ENCODE assay signal across 16 mouse cellular contexts in genomic region chr15:33969409-33969808, GRCm38 (mm10).
A peak's percentile ranks its signal among the peaks of the same experiment; 100 is the strongest.
DNase-seq lines count a peak whose midpoint lies in the region; TF ChIP-seq lines count a peak whose summit lies in the region.
"Had no signal": no experiment of that assay in that cellular context is flagged by ENCODE, and none has a peak within 500 bp of the region (broad histone marks: within the 10 kb centered on the region; RNA-seq: fewer than 3 reads in every experiment).

No protein-coding gene starts in this region.

- in situ Hi-C loops in CH12.LX (cut with MboI; ENCODE audit: low pct_ligation_motif_present, low pct_unique_long_range_greater_than_20kb, low sequenced_read_pairs) = no loop called here

- H3K4me2 ChIP-seq in CH12.LX (ENCODE audit: insufficient read depth, low read depth, poor library complexity, severe bottlenecking) = peak overlapping the region; percentile 29

- no peaks in the 10 kb centered on the region for H3K36me3 ChIP-seq in CH12.LX (replicated peaks in 1 of 2; ENCODE audit: control insufficient read depth in 1 of 2, insufficient read depth in 1 of 2, low read length in 1 of 2)
- H3K36me3 ChIP-seq: G1E had no signal

- TF ChIP-seq EP300 in CH12.LX (IDR thresholded peaks at IDR 0.05; ENCODE audit: low read length) = peak; percentile 74

- peaks cover 9 to 22% of the 10 kb centered on the region in 2 experiments for H3K4me1 ChIP-seq in CH12.LX (ENCODE audit: control insufficient read depth in 1 of 2, insufficient read depth in 2 of 2)

- H3K79me2 ChIP-seq in CH12.LX (replicated peaks; ENCODE audit: control insufficient read depth, extremely low read depth, insufficient read depth, poor library complexity, severe bottlenecking) = no peaks in the 10 kb centered on the region

- no peak overlapping the region for H3K4me3 ChIP-seq in CH12.LX (replicated peaks in 1 of 3; ENCODE audit: low read depth in 2 of 3, low read length in 2 of 3, poor library complexity in 1 of 3)

- H3K27me3 ChIP-seq in CH12.LX (replicated peaks) = no peaks in the 10 kb centered on the region
- H3K27me3 ChIP-seq: Patski had no signal

- DNase-seq in CH12.LX (ENCODE audit: extremely low read depth) = peak; percentile 82
- no peak for DNase-seq in left cerebral cortex, postnatal 14 days (ENCODE audit: low spot score in 2 of 2)
- DNase-seq: adrenal gland, adult 2 months; adrenal gland, adult 8-10 months; adrenal gland, postnatal 10 days; adrenal gland, postnatal 14 days; adrenal gland, postnatal 25 days; adrenal gland, postnatal 36 days; B cell, adult 2 months; cerebellum, adult 11 months; cerebellum, adult 11-12 months; cerebellum, adult 18-20 months; cerebellum, adult 2 months; cerebellum, adult 8-10 months had no signal

- dilution Hi-C loops in CH12.LX (cut with MboI; ENCODE audit: extremely low pct_ligation_motif_present, extremely low pct_unique_long_range_greater_than_20kb, low sequenced_read_pairs) = no loop called here

- H3K9ac ChIP-seq in CH12.LX (ENCODE audit: insufficient read depth, low read depth) = no peak overlapping the region

- no peak for TF ChIP-seq POLR2A in CH12.LX (IDR thresholded peaks at IDR 0.05; ENCODE audit: low read depth, low read length)

- intact Hi-C loops in left cerebral cortex, postnatal 14 days (cut with DNase I) = no loop called here

- H3K27ac ChIP-seq in CH12.LX (ENCODE audit: insufficient read depth, low read depth) = no peak overlapping the region

- no peaks in the 10 kb centered on the region for H3K9me3 ChIP-seq in CH12.LX (replicated peaks; ENCODE audit: low read length)
- H3K9me3 ChIP-seq: G1E had no signal

- TF ChIP-seq RAD21 in CH12.LX (IDR thresholded peaks at IDR 0.05; ENCODE audit: low read depth, low read length) = no peak

- TF ChIP-seq CTCF in CH12.LX (conservative IDR thresholded peaks at IDR 0.05 in 1 of 2, IDR thresholded peaks at IDR 0.05 in 1 of 2; ENCODE audit: low read depth in 2 of 2, low read length in 2 of 2) = no peak

TF ChIP-seq in CH12.LX, 34 proteins besides CTCF, POLR2A, EP300 and RAD21:
- TF ChIP-seq MAX (IDR thresholded peaks at IDR 0.05; ENCODE audit: low read length) (no peak), HCFC1 (IDR thresholded peaks at IDR 0.05; ENCODE audit: low read depth, low read length) (no peak), BHLHE40 (IDR thresholded peaks at IDR 0.05; ENCODE audit: low read depth, low read length) (0 out of 2 replicates have a peak, but pooled peaks have one; percentile 7), ZC3H11A (IDR thresholded peaks at IDR 0.05; ENCODE audit: low read depth, low read length) (no peak), SMC3 (IDR thresholded peaks at IDR 0.05; ENCODE audit: low read depth, low read length) (no peak), USF1 (IDR thresholded peaks at IDR 0.05; ENCODE audit: low read depth, low read length) (no peak), TCF12 (IDR thresholded peaks at IDR 0.05; ENCODE audit: low read depth, low read length) (no peak), SIN3A (IDR thresholded peaks at IDR 0.05; ENCODE audit: low read length) (0 out of 2 replicates have a peak, but pooled peaks have one; percentile 27), MAFK (IDR thresholded peaks at IDR 0.05; ENCODE audit: insufficient replicate concordance, low read length) (no peak), POLR2AphosphoS2 (IDR thresholded peaks at IDR 0.05; ENCODE audit: low read depth, low read length) (no peak), TBP (conservative IDR thresholded peaks at IDR 0.05; ENCODE audit: low read depth, low read length) (no peak), IRF4 (IDR thresholded peaks at IDR 0.05; ENCODE audit: low read depth, low read length) (peak; percentile 61), RCOR1 (conservative IDR thresholded peaks at IDR 0.05; ENCODE audit: low read depth, low read length) (no peak), GABPA (IDR thresholded peaks at IDR 0.05; ENCODE audit: insufficient replicate concordance, low read depth, low read length) (no peak), NRF1 (IDR thresholded peaks at IDR 0.05; ENCODE audit: low read depth, low read length) (no peak), MYC (IDR thresholded peaks at IDR 0.05; ENCODE audit: low read depth, low read length) (no peak), MAZ (IDR thresholded peaks at IDR 0.05; ENCODE audit: low read depth, low read length) (no peak), KAT2A (IDR thresholded peaks at IDR 0.05; ENCODE audit: insufficient replicate concordance, low read length) (no peak), MXI1 (IDR thresholded peaks at IDR 0.05; ENCODE audit: low read depth, low read length) (no peak), JUND (conservative IDR thresholded peaks at IDR 0.05; ENCODE audit: low read depth, low read length) (no peak), ETS1 (conservative IDR thresholded peaks at IDR 0.05; ENCODE audit: low read depth, low read length) (peak; percentile 45; the same call in 1 of the 2 replicates), UBTF (IDR thresholded peaks at IDR 0.05; ENCODE audit: low read depth, low read length) (no peak), ELF1 (IDR thresholded peaks at IDR 0.05; ENCODE audit: low read depth, low read length) (no peak), MEF2A (IDR thresholded peaks at IDR 0.05; ENCODE audit: borderline replicate concordance, low read depth, low read length) (peak; percentile 91), PAX5 (IDR thresholded peaks at IDR 0.05; ENCODE audit: low read length) (no peak), E2F4 (IDR thresholded peaks at IDR 0.05; ENCODE audit: insufficient replicate concordance, low read depth, low read length) (no peak), ZMIZ1 (IDR thresholded peaks at IDR 0.05; ENCODE audit: low read depth, low read length) (no peak), CHD1 (IDR thresholded peaks at IDR 0.05; ENCODE audit: low read depth, low read length) (no peak), CHD2 (IDR thresholded peaks at IDR 0.05; ENCODE audit: low read length) (no peak)
